Mouse (Mus musculus): ENCODE measurements around the gene Zfp1. TPM values are rescaled to one million over a fixed set of nuclear protein-coding genes. Genes with fewer than 3 reads are reported as not detected.
A peak's percentile ranks its signal among the peaks of the same experiment; 100 is the strongest.

Zfp1 gene
- polyA plus RNA-seq, 1 experiment from 2014 or later = 25.1 TPM

DNA sequence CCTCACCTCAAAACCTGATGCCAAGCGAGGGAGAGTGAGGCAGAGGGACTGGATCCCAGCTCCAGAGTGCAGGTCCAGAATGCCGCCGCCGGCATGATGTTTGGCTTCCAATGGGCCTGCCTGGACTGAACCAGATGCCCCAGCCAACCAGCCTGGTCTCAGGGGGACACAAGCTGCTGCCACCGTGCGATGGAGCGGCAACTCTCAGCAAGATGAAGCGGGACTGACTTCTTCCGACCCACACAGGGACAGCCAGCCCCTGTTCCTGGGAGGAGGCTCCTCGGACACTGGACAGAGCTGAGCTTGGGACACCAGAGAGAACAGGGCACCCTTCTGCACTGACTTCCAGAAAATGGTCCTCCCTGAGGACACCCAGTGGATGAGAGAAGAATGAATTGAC lies 20.6 kb upstream of the Zfp1 start:
- no peak overlapping the region for H3K4me2 ChIP-seq (replicated peaks; ENCODE audit: low read depth, low read length)
- no peaks in the 10 kb centered on the region for H3K9me3 ChIP-seq (ENCODE audit: control insufficient read depth, low read length)
- no peak for ATAC-seq (ENCODE audit: low FRiP score)
- H3K27ac ChIP-seq (ENCODE audit: low read depth, low read length) = no peak overlapping the region
- H3K27me3 ChIP-seq (ENCODE audit: control insufficient read depth, insufficient read depth, low read length) = no peaks in the 10 kb centered on the region
- H3K4me1 ChIP-seq (replicated peaks; ENCODE audit: control insufficient read depth, insufficient read depth, low read length) = no peaks in the 10 kb centered on the region
- H3K36me3 ChIP-seq (ENCODE audit: control insufficient read depth, insufficient read depth, low read length) = no peaks in the 10 kb centered on the region
- H3K9ac ChIP-seq (ENCODE audit: low read depth, low read length) = no peak overlapping the region
- WGBS = 64% methylated on average over 10 of the region's 10 CpGs
- no peak for DNase-seq (ENCODE audit: low spot score)
- no peak overlapping the region for H3K4me3 ChIP-seq (ENCODE audit: low read depth, low read length)

DNA sequence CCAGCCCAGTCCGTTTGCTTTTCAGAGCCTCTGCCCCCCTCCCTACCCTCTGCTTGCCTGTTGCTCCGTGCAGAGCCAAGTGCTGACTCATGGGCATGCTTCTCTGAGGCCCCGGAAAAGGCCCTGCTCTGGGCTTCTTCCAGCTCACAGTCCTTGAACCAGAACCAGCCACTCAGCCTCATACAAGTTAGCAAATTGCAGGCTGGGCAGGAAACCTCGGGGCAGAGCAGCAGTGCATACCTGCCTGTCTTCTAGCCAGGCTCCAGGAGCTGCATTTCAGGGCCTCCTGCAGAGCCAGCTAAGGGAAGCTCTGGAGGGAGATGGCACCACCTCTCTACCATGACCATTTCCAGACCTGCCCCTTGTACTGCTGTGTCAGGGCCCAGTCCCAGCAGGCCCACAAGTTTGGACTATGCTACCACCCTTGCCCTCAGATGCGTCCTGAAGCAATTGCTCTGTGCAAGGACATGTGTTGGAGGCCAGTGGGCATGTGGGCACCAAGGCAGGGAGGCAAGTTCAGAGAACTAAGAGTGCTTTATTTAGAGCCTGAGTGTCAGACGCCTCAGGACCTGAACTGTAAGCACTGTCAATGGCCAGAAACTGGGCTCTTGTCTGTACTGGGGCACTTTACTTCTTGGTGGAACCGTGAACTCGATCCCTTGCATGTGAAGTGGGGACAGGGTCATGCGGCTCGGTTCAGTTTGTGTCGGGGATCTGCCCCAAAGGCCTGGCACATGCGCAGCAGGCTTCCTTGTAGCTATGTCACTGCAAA lies 18.9 kb upstream of the Zfp1 start:
- ATAC-seq (ENCODE audit: low FRiP score) = no peak
- no peak for DNase-seq (ENCODE audit: low spot score)
- Histone ChIP-seq H3K9me3 (ENCODE audit: control insufficient read depth, low read length) (no peaks in the 10 kb centered on the region), H3K4me3 (ENCODE audit: low read depth, low read length) (no peak overlapping the region), H3K4me2 (replicated peaks; ENCODE audit: low read depth, low read length) (no peak overlapping the region), H3K4me1 (replicated peaks; ENCODE audit: control insufficient read depth, insufficient read depth, low read length) (no peaks in the 10 kb centered on the region), H3K9ac (ENCODE audit: low read depth, low read length) (no peak overlapping the region), H3K36me3 (ENCODE audit: control insufficient read depth, insufficient read depth, low read length) (no peaks in the 10 kb centered on the region), H3K27me3 (ENCODE audit: control insufficient read depth, insufficient read depth, low read length) (no peaks in the 10 kb centered on the region), H3K27ac (ENCODE audit: low read depth, low read length) (no peak overlapping the region)
- 85% methylated on average over 12 of the region's 12 CpGs for WGBS

GRCm38 (mm10) chr8:111624853-111625221 lies 18.4 kb upstream of the Zfp1 start:
- DNase-seq (ENCODE audit: low spot score) (no peak), ATAC-seq (ENCODE audit: low FRiP score) (no peak)
- Histone ChIP-seq H3K9ac (ENCODE audit: low read depth, low read length) (no peak overlapping the region), H3K4me1 (replicated peaks; ENCODE audit: control insufficient read depth, insufficient read depth, low read length) (no peaks in the 10 kb centered on the region), H3K4me3 (ENCODE audit: low read depth, low read length) (no peak overlapping the region), H3K4me2 (replicated peaks; ENCODE audit: low read depth, low read length) (no peak overlapping the region), H3K9me3 (ENCODE audit: control insufficient read depth, low read length) (no peaks in the 10 kb centered on the region), H3K27me3 (ENCODE audit: control insufficient read depth, insufficient read depth, low read length) (no peaks in the 10 kb centered on the region), H3K27ac (ENCODE audit: low read depth, low read length) (no peak overlapping the region), H3K36me3 (ENCODE audit: control insufficient read depth, insufficient read depth, low read length) (no peaks in the 10 kb centered on the region)
- WGBS = 97% methylated on average over 10 of the region's 10 CpGs

GRCm38 (mm10) chr8:111625694-111626527 lies 17.3 kb upstream of the Zfp1 start:
- no peak overlapping the region for H3K4me3 ChIP-seq (ENCODE audit: low read depth, low read length)
- no peaks in the 10 kb centered on the region for H3K4me1 ChIP-seq (replicated peaks; ENCODE audit: control insufficient read depth, insufficient read depth, low read length)
- H3K9me3 ChIP-seq (ENCODE audit: control insufficient read depth, low read length) = no peaks in the 10 kb centered on the region
- no peak overlapping the region for H3K9ac ChIP-seq (ENCODE audit: low read depth, low read length)
- DNase-seq (ENCODE audit: low spot score) = peak; percentile 84
- no peaks in the 10 kb centered on the region for H3K27me3 ChIP-seq (ENCODE audit: control insufficient read depth, insufficient read depth, low read length)
- no peaks in the 10 kb centered on the region for H3K36me3 ChIP-seq (ENCODE audit: control insufficient read depth, insufficient read depth, low read length)
- ATAC-seq (ENCODE audit: low FRiP score) = peak; percentile 12; the same call in 1 of the 2 replicates
- H3K27ac ChIP-seq (ENCODE audit: low read depth, low read length) = no peak overlapping the region
- WGBS = 42% methylated on average over 6 of the region's 6 CpGs
- no peak overlapping the region for H3K4me2 ChIP-seq (replicated peaks; ENCODE audit: low read depth, low read length)

- H3K27ac ChIP-seq (ENCODE audit: low read depth, low read length) = no peak overlapping the region
- no peak overlapping the region for H3K4me2 ChIP-seq (replicated peaks; ENCODE audit: low read depth, low read length)
- DNase-seq (ENCODE audit: low spot score) = no peak
- no peak overlapping the region for H3K4me3 ChIP-seq (ENCODE audit: low read depth, low read length)
- no peaks in the 10 kb centered on the region for H3K4me1 ChIP-seq (replicated peaks; ENCODE audit: control insufficient read depth, insufficient read depth, low read length)
- WGBS = 80% methylated on average over 8 of the region's 8 CpGs
- no peaks in the 10 kb centered on the region for H3K9me3 ChIP-seq (ENCODE audit: control insufficient read depth, low read length)
- ATAC-seq (ENCODE audit: low FRiP score) = no peak
- no peak overlapping the region for H3K9ac ChIP-seq (ENCODE audit: low read depth, low read length)
- no peaks in the 10 kb centered on the region for H3K36me3 ChIP-seq (ENCODE audit: control insufficient read depth, insufficient read depth, low read length)
- no peaks in the 10 kb centered on the region for H3K27me3 ChIP-seq (ENCODE audit: control insufficient read depth, insufficient read depth, low read length)
Measured at GRCm38 (mm10) chr8:111626528-111626820, 16.7 kb upstream of the Zfp1 start.

GRCm38 (mm10) chr8:111626933-111627332 lies 16.3 kb upstream of the Zfp1 start:
- Histone ChIP-seq H3K4me3 (ENCODE audit: low read depth, low read length) (no peak overlapping the region), H3K4me1 (replicated peaks; ENCODE audit: control insufficient read depth, insufficient read depth, low read length) (no peaks in the 10 kb centered on the region), H3K27ac (ENCODE audit: low read depth, low read length) (no peak overlapping the region), H3K9ac (ENCODE audit: low read depth, low read length) (no peak overlapping the region), H3K9me3 (ENCODE audit: control insufficient read depth, low read length) (no peaks in the 10 kb centered on the region), H3K27me3 (ENCODE audit: control insufficient read depth, insufficient read depth, low read length) (no peaks in the 10 kb centered on the region), H3K36me3 (ENCODE audit: control insufficient read depth, insufficient read depth, low read length) (no peaks in the 10 kb centered on the region), H3K4me2 (replicated peaks; ENCODE audit: low read depth, low read length) (no peak overlapping the region)
- WGBS = 94% methylated on average over 14 of the region's 14 CpGs
- ATAC-seq (ENCODE audit: low FRiP score) (no peak), DNase-seq (ENCODE audit: low spot score) (no peak)

- H3K4me1 ChIP-seq (replicated peaks; ENCODE audit: control insufficient read depth, insufficient read depth, low read length) = no peaks in the 10 kb centered on the region
- no peak overlapping the region for H3K9ac ChIP-seq (ENCODE audit: low read depth, low read length)
- no peak overlapping the region for H3K4me2 ChIP-seq (replicated peaks; ENCODE audit: low read depth, low read length)
- no peaks in the 10 kb centered on the region for H3K36me3 ChIP-seq (ENCODE audit: control insufficient read depth, insufficient read depth, low read length)
- ATAC-seq (ENCODE audit: low FRiP score) (no peak), DNase-seq (ENCODE audit: low spot score) (no peak)
- H3K4me3 ChIP-seq (ENCODE audit: low read depth, low read length) = no peak overlapping the region
- no peak overlapping the region for H3K27ac ChIP-seq (ENCODE audit: low read depth, low read length)
- no peaks in the 10 kb centered on the region for H3K9me3 ChIP-seq (ENCODE audit: control insufficient read depth, low read length)
- WGBS = 97% methylated on average over 9 of the region's 9 CpGs
- no peaks in the 10 kb centered on the region for H3K27me3 ChIP-seq (ENCODE audit: control insufficient read depth, insufficient read depth, low read length)
Measured at GRCm38 (mm10) chr8:111627923-111628322, 15.3 kb upstream of the Zfp1 start.

DNA sequence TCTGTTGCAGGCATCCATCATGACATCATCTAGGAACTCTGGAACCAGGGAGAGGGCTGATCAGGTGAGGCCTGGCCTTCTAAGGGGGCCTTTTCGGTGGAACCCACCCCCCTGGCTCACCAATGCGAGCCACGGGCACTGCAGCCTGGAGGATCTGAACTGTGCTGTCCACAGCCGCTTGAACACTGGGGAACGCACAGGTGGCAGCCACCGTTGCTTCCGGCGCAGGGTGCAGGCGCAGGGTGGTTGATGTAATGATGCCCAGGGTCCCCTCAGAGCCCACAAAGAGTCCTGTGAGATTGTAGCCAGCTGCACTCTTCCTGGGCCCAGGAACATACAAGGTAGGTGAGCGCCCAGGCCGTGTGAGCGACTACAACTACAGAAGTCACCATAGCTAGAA lies 14.8 kb upstream of the Zfp1 start:
- Histone ChIP-seq H3K27ac (ENCODE audit: low read depth, low read length) (no peak overlapping the region), H3K4me2 (replicated peaks; ENCODE audit: low read depth, low read length) (no peak overlapping the region), H3K4me1 (replicated peaks; ENCODE audit: control insufficient read depth, insufficient read depth, low read length) (no peaks in the 10 kb centered on the region), H3K9me3 (ENCODE audit: control insufficient read depth, low read length) (no peaks in the 10 kb centered on the region), H3K4me3 (ENCODE audit: low read depth, low read length) (no peak overlapping the region), H3K36me3 (ENCODE audit: control insufficient read depth, insufficient read depth, low read length) (no peaks in the 10 kb centered on the region), H3K9ac (ENCODE audit: low read depth, low read length) (no peak overlapping the region), H3K27me3 (ENCODE audit: control insufficient read depth, insufficient read depth, low read length) (no peaks in the 10 kb centered on the region)
- ATAC-seq (ENCODE audit: low FRiP score) = no peak
- WGBS = 95% methylated on average over 12 of the region's 12 CpGs
- DNase-seq (ENCODE audit: low spot score) = no peak

Measured in hindbrain, embryonic 11.5 days (tissue).